Mouse (Mus musculus) left cerebral cortex, postnatal 25 days (tissue): Measurements from ENCODE around the gene Eef2. TPM values are rescaled to one million over a fixed set of nuclear protein-coding genes. Genes with fewer than 3 reads are reported as not detected.
"Not testable (repeated sequence)": the region's sequence is repeated elsewhere in the genome, so short reads cannot be mapped to it uniquely, and the experiment has no call there.

Experiments used
- DNase-seq, 2 experiments: peaks; one replicate each; pipeline ENCODE4 v3.0.0; 2022; ENCODE audit warnings: low spot score in 2 of 2, mixed read lengths in 1 of 2
- intact Hi-C: fragments of 180-260 bp; cut with DNase I; formaldehyde crosslinking; loops from one replicate; pipeline ENCODE4 v1.15.1; 2025
- total RNA-seq, 2 experiments: library from RNA; stranded (reverse); gene quantifications; 2 replicates each; pipeline ENCODE4 v1.2.3; 2021

Eef2 gene
- total RNA-seq, 2 experiments from 2014 or later: 854 to 872 TPM

- no peak for DNase-seq
Measured at GRCm38 (mm10) chr10:81144667-81145066, 31.8 kb upstream of the Eef2 start.

GRCm38 (mm10) chr10:81145307-81145706, 31.1 kb upstream of the Eef2 start:
- intact Hi-C loops: no loop called here
- DNase-seq: no peak

More at GRCm38 (mm10) chr10:81144667-81145066, 31.8 kb upstream of the Eef2 start:
- intact Hi-C loops: no loop called here

- DNase-seq: no peak
- intact Hi-C loops: no loop called here
Measured at GRCm38 (mm10) chr10:81145778-81146177, 30.7 kb upstream of the Eef2 start.

GRCm38 (mm10) chr10:81146296-81146695, 30.1 kb upstream of the Eef2 start:
- DNase-seq: no peak
- intact Hi-C loops: no loop called here

- intact Hi-C loops: no loop called here
- DNase-seq: no peak
Measured at GRCm38 (mm10) chr10:81151261-81151660, 25.2 kb upstream of the Eef2 start.

GRCm38 (mm10) chr10:81152609-81153008, 23.8 kb upstream of the Eef2 start:
- DNase-seq: no peak

GRCm38 (mm10) chr10:81154313-81154712, 22.1 kb upstream of the Eef2 start:
- DNase-seq: no peak
- intact Hi-C loops: no loop called here

More at GRCm38 (mm10) chr10:81152609-81153008, 23.8 kb upstream of the Eef2 start:
- intact Hi-C loops: no loop called here

GRCm38 (mm10) chr10:81154736-81155135, 21.7 kb upstream of the Eef2 start:
- intact Hi-C loops: no loop called here
- no peak for DNase-seq

- no peak for DNase-seq
- intact Hi-C loops: no loop called here
Measured at GRCm38 (mm10) chr10:81161602-81162317, 14.7 kb upstream of the Eef2 start.

- intact Hi-C loops: no loop called here
- DNase-seq: no peak
Measured at GRCm38 (mm10) chr10:81162318-81162652, 14.1 kb upstream of the Eef2 start.

- DNase-seq: no peak
- intact Hi-C loops: no loop called here
Measured at GRCm38 (mm10) chr10:81165118-81165517, 11.3 kb upstream of the Eef2 start.

GRCm38 (mm10) chr10:81167200-81168086, 9.0 kb upstream of the Eef2 start, which contains the start of gene Pias4:
TSS of gene Pias4 (minus strand) at chr10:81167923.
- intact Hi-C loops: no loop called here

GRCm38 (mm10) chr10:81168087-81168431, 8.4 kb upstream of the Eef2 start:
- intact Hi-C loops: no loop called here
- DNase-seq: no peak

More at GRCm38 (mm10) chr10:81167200-81168086, 9.0 kb upstream of the Eef2 start, which contains the start of gene Pias4:
- DNase-seq: peak; percentile 100

GRCm38 (mm10) chr10:81168521-81169244, 7.7 kb upstream of the Eef2 start:
- intact Hi-C loops: no loop called here
- peak; percentile 74 to 86 for DNase-seq

GRCm38 (mm10) chr10:81169411-81169900, 7.0 kb upstream of the Eef2 start:
- intact Hi-C loops, DNase-seq: not testable (repeated sequence)

- intact Hi-C loops: no loop called here
- peak; percentile 82 to 89 for DNase-seq
Measured at GRCm38 (mm10) chr10:81173132-81173531, 3.3 kb upstream of the Eef2 start.

GRCm38 (mm10) chr10:81174617-81175344, 1.6 kb upstream of the Eef2 start:
- peak; percentile 84 to 90 for DNase-seq
- intact Hi-C loops: loop anchor here (2.0 kb wide), 2 partner anchors 176 to 246 kb away; no protein-coding TSS in a partner anchor

GRCm38 (mm10) chr10:81175345-81175701, 1.1 kb upstream of the Eef2 start:
- intact Hi-C loops: loop anchor here (2.0 kb wide), 2 partner anchors 177 to 247 kb away; no protein-coding TSS in a partner anchor
- DNase-seq: not testable (repeated sequence)

- intact Hi-C loops: loop anchor here (2.0 kb wide), 3 partner anchors 39 to 247 kb away; no protein-coding TSS in a partner anchor
Measured at GRCm38 (mm10) chr10:81175936-81176465, 430 bp upstream of the Eef2 start.

More at GRCm38 (mm10) chr10:81175936-81176465, 430 bp upstream of the Eef2 start:
- DNase-seq: peak in 1 of 2 experiments; percentile 40
